Mouse (Mus musculus): ENCODE measurements around the gene Prickle2.

Gene Prickle2

GRCm38 (mm10) chr6:92388681-92389080 lies 317.3 kb downstream of the Prickle2 start:
- DNase-seq (ENCODE audit: low spot score in 2 of 2), result no peak

DNA sequence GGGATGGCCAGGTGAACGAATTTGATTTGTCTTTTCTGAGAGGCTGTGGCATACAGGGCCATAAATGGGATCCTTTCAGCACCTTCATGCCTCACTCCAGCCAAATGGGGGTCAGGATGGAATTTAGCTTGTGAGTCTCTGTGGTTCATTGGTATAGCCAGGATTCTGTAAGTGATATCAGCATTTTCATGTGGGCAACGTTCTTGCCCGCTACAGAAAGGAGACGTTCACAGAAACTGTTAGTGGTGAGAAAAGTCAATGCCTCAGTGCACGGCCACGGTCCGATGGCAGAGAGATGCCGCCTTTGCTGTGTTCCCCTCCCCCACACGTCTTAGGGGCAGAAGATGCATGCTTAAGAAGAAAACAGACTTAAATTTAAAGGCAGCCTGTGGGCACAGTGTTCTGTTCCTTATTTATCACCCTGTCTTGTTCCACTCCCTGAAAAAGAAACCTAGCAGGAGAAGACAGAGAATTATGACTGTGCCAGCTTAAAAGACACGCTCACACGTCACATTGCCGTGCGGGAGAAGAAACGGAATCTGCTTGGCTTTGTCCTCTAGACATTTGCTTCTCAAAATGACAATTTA lies 322.7 kb downstream of the Prickle2 start:
- DNase-seq (ENCODE audit: low spot score in 2 of 2), result peak in 1 of 2 experiments; percentile 82

- DNase-seq (ENCODE audit: low spot score in 2 of 2), result no peak
These were observed 324.9 kb downstream of the Prickle2 start for GRCm38 (mm10) chr6:92381085-92381484.

- no peak for DNase-seq (ENCODE audit: low spot score in 2 of 2)
These were observed 331.1 kb downstream of the Prickle2 start for GRCm38 (mm10) chr6:92374826-92375225.

- DNase-seq (ENCODE audit: low spot score in 2 of 2), result no peak
These were observed 335.1 kb downstream of the Prickle2 start for GRCm38 (mm10) chr6:92370896-92371295.

DNA sequence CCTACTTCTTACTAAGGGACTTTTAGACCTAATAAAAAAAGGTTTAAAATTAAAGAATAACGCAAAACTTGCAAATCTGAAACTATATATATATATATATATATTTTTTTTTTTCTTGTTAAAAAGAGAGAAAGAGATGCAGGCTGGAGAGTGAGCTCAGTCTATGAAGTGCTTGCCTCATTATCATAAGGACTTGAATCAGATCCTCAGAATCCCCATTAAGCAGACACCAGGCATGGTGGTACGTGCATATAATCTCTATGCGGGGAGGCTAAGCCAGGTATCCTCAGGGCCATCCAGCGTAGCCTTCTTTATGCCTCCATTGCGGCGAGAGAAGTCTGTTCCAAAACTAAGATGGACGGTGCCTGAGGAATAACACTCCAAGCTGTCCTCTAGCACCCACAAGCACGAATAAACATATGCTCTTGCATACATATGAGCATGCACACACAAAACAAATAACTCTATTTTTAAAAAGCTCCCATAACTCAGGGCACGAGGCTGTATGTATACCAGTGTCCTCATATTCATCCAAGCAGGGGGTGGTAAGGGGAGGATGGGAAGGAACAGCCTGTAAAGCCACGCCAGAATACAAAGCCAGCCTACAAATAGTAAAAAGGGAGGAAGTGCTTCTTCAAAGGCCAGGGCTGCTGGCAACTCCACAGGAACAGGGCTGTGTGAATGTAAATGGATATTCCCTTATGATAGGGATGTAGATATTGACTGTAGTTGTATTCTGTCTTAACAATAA lies 358.5 kb downstream of the Prickle2 start:
- peak in 1 of 2 experiments; percentile 27 for DNase-seq (ENCODE audit: low spot score in 2 of 2)

- no peak for DNase-seq (ENCODE audit: low spot score in 2 of 2)
These were observed 359.2 kb downstream of the Prickle2 start for GRCm38 (mm10) chr6:92346729-92347128.

DNA sequence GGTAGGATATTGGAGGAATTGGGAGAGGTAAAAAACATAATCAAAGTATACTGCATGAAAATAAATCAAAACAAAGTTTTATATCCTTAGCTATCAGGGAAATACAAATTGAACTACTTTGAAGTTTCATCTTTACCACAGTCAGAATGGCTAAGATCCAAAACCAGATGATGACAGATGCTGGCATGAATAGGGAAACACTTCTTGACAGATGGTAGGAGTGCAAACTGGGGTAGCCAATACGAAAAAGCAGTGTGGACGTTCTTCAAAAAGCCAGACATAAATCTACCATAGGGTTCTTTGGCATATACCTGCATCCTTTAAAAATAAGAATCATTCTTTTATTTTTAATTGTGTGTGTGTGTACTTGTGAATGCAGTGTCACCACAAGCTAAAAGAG lies 360.8 kb downstream of the Prickle2 start:
- peak in 1 of 2 experiments; percentile 71 for DNase-seq (ENCODE audit: low spot score in 2 of 2)

GRCm38 (mm10) chr6:92344588-92344987 lies 361.4 kb downstream of the Prickle2 start:
- DNase-seq (ENCODE audit: low spot score in 2 of 2), result peak in 1 of 2 experiments; percentile 63

All from frontal cortex, postnatal 36 days (tissue).